Comparison of ENCODE assay signal across 10 mouse cellular contexts in genomic region chr7:101713828-101714400, GRCm38 (mm10).
"Had no signal": no experiment of that assay in that cellular context is flagged by ENCODE, and none has a peak within 500 bp of the region (broad histone marks: within the 10 kb centered on the region; RNA-seq: fewer than 3 reads in every experiment).

No protein-coding gene starts in this region.

- H3K4me3 ChIP-seq: limb, embryonic 12.5 days; midbrain, embryonic 12.5 days; stomach, embryonic 15.5 days had no signal

- DNase-seq: kidney, adult 9 months; kidney, postnatal 10 days; lung, adult 18-20 months; right cerebral cortex, postnatal 14 days; thymus, postnatal 36 days had no signal

- H3K4me1 ChIP-seq: limb, embryonic 12.5 days; midbrain, embryonic 12.5 days; stomach, embryonic 15.5 days had no signal

- H3K36me3 ChIP-seq: limb, embryonic 12.5 days; midbrain, embryonic 12.5 days; stomach, embryonic 15.5 days had no signal

- H3K4me2 ChIP-seq: limb, embryonic 12.5 days; midbrain, embryonic 12.5 days; stomach, embryonic 15.5 days had no signal

- ATAC-seq: midbrain, embryonic 16.5 days had no signal

- H3K9ac ChIP-seq: limb, embryonic 12.5 days; liver, embryonic 14.5 days; midbrain, embryonic 12.5 days; stomach, embryonic 15.5 days had no signal

- H3K27me3 ChIP-seq: limb, embryonic 12.5 days; midbrain, embryonic 12.5 days; stomach, embryonic 15.5 days had no signal

- H3K9me3 ChIP-seq: limb, embryonic 12.5 days; midbrain, embryonic 12.5 days; stomach, embryonic 15.5 days had no signal

- H3K27ac ChIP-seq: limb, embryonic 12.5 days; liver, embryonic 14.5 days; midbrain, embryonic 12.5 days; stomach, embryonic 15.5 days had no signal
